Mouse (Mus musculus): ENCODE measurements around the gene Ola1. TPM values are rescaled to one million over a fixed set of nuclear protein-coding genes. Genes with fewer than 3 reads are reported as not detected.

The Ola1 gene
- polyA plus RNA-seq, 1 experiment from 2014 or later = 84.5 TPM

- 89% methylated on average over 1 of the region's 1 CpGs for WGBS
- Histone ChIP-seq H3K36me3 (no peaks in the 10 kb centered on the region), H3K27me3 (replicated peaks) (no peaks in the 10 kb centered on the region), H3K4me1 (no peaks in the 10 kb centered on the region; the same call in 1 of the 2 replicates), H3K9ac (no peak overlapping the region), H3K9me3 (no peaks in the 10 kb centered on the region), H3K4me2 (replicated peaks) (no peak overlapping the region), H3K27ac (no peak overlapping the region), H3K4me3 (no peak overlapping the region)
- ATAC-seq (ENCODE audit: low FRiP score, low read depth) = no peak
Measured at GRCm38 (mm10) chr2:73058344-73058743, 160.4 kb downstream of the Ola1 start.

- no peaks in the 10 kb centered on the region for H3K9me3 ChIP-seq
- H3K4me1 ChIP-seq = no peaks in the 10 kb centered on the region; the same call in 1 of the 2 replicates
- no peak overlapping the region for H3K27ac ChIP-seq
- WGBS = 95% methylated on average over 2 of the region's 2 CpGs
- no peak for ATAC-seq (ENCODE audit: low FRiP score, low read depth)
- H3K9ac ChIP-seq = no peak overlapping the region
- no peaks in the 10 kb centered on the region for H3K36me3 ChIP-seq
- H3K27me3 ChIP-seq (replicated peaks) = no peaks in the 10 kb centered on the region
- H3K4me3 ChIP-seq = no peak overlapping the region
- H3K4me2 ChIP-seq (replicated peaks) = no peak overlapping the region
Measured at GRCm38 (mm10) chr2:73057589-73057988, 161.1 kb downstream of the Ola1 start.

- Histone ChIP-seq H3K9me3 (no peaks in the 10 kb centered on the region), H3K27me3 (replicated peaks) (no peaks in the 10 kb centered on the region), H3K4me3 (no peak overlapping the region), H3K9ac (no peak overlapping the region), H3K4me1 (no peaks in the 10 kb centered on the region; the same call in 1 of the 2 replicates), H3K36me3 (no peaks in the 10 kb centered on the region), H3K27ac (no peak overlapping the region), H3K4me2 (replicated peaks) (no peak overlapping the region)
- ATAC-seq (ENCODE audit: low FRiP score, low read depth) = no peak
- WGBS = 88% methylated on average over 17 of the region's 17 CpGs
Measured at GRCm38 (mm10) chr2:73056090-73056956, 162.4 kb downstream of the Ola1 start.

GRCm38 (mm10) chr2:73053791-73054490 is 164.8 kb downstream of the Ola1 start:
- Histone ChIP-seq H3K27ac (no peak overlapping the region), H3K9ac (no peak overlapping the region), H3K9me3 (no peaks in the 10 kb centered on the region), H3K27me3 (replicated peaks) (no peaks in the 10 kb centered on the region), H3K4me3 (no peak overlapping the region), H3K4me2 (replicated peaks) (no peak overlapping the region), H3K4me1 (no peaks in the 10 kb centered on the region), H3K36me3 (no peaks in the 10 kb centered on the region)
- no peak for ATAC-seq (ENCODE audit: low FRiP score, low read depth)
- WGBS = 92% methylated on average over 9 of the region's 9 CpGs

GRCm38 (mm10) chr2:73050401-73050800 is 168.3 kb downstream of the Ola1 start:
- Histone ChIP-seq H3K9me3 (no peaks in the 10 kb centered on the region), H3K4me3 (no peak overlapping the region), H3K4me2 (replicated peaks) (no peak overlapping the region), H3K4me1 (no peaks in the 10 kb centered on the region), H3K36me3 (no peaks in the 10 kb centered on the region), H3K27me3 (replicated peaks) (no peaks in the 10 kb centered on the region), H3K27ac (no peak overlapping the region), H3K9ac (no peak overlapping the region)
- no peak for ATAC-seq (ENCODE audit: low FRiP score, low read depth)
- WGBS = 92% methylated on average over 8 of the region's 8 CpGs

GRCm38 (mm10) chr2:73049977-73050376 is 168.7 kb downstream of the Ola1 start:
- no peak overlapping the region for H3K4me2 ChIP-seq (replicated peaks)

GRCm38 (mm10) chr2:73049001-73049684 is 169.6 kb downstream of the Ola1 start:
- Histone ChIP-seq H3K36me3 (no peaks in the 10 kb centered on the region), H3K4me3 (no peak overlapping the region), H3K9ac (no peak overlapping the region), H3K4me2 (replicated peaks) (no peak overlapping the region), H3K4me1 (no peaks in the 10 kb centered on the region), H3K27me3 (replicated peaks) (no peaks in the 10 kb centered on the region), H3K27ac (no peak overlapping the region), H3K9me3 (no peaks in the 10 kb centered on the region)
- WGBS = 62% methylated on average over 6 of the region's 6 CpGs
- ATAC-seq (ENCODE audit: low FRiP score, low read depth) = no peak

More at GRCm38 (mm10) chr2:73049977-73050376, 168.7 kb downstream of the Ola1 start:
- Histone ChIP-seq H3K27me3 (replicated peaks) (no peaks in the 10 kb centered on the region), H3K9me3 (no peaks in the 10 kb centered on the region), H3K4me3 (no peak overlapping the region), H3K9ac (no peak overlapping the region), H3K4me1 (no peaks in the 10 kb centered on the region), H3K27ac (no peak overlapping the region), H3K36me3 (no peaks in the 10 kb centered on the region)
- WGBS = 86% methylated on average over 4 of the region's 4 CpGs
- no peak for ATAC-seq (ENCODE audit: low FRiP score, low read depth)

GRCm38 (mm10) chr2:73047061-73047741 is 171.5 kb downstream of the Ola1 start:
- WGBS = 84% methylated on average over 24 of the region's 24 CpGs
- ATAC-seq (ENCODE audit: low FRiP score, low read depth) = no peak
- Histone ChIP-seq H3K4me1 (no peaks in the 10 kb centered on the region), H3K27ac (no peak overlapping the region), H3K27me3 (replicated peaks) (no peaks in the 10 kb centered on the region), H3K4me3 (no peak overlapping the region), H3K9ac (no peak overlapping the region), H3K4me2 (replicated peaks) (no peak overlapping the region), H3K36me3 (no peaks in the 10 kb centered on the region), H3K9me3 (no peaks in the 10 kb centered on the region)

GRCm38 (mm10) chr2:73046576-73046975 is 172.1 kb downstream of the Ola1 start:
- Histone ChIP-seq H3K4me1 (no peaks in the 10 kb centered on the region), H3K4me3 (no peak overlapping the region), H3K9me3 (no peaks in the 10 kb centered on the region), H3K9ac (no peak overlapping the region), H3K36me3 (no peaks in the 10 kb centered on the region), H3K27me3 (replicated peaks) (no peaks in the 10 kb centered on the region), H3K4me2 (replicated peaks) (no peak overlapping the region), H3K27ac (no peak overlapping the region)
- WGBS = 78% methylated on average over 10 of the region's 10 CpGs
- ATAC-seq (ENCODE audit: low FRiP score, low read depth) = no peak

GRCm38 (mm10) chr2:73045505-73045904 is 173.2 kb downstream of the Ola1 start:
- ATAC-seq (ENCODE audit: low FRiP score, low read depth) = no peak
- WGBS = 79% methylated on average over 5 of the region's 5 CpGs
- Histone ChIP-seq H3K9ac (no peak overlapping the region), H3K9me3 (no peaks in the 10 kb centered on the region), H3K27ac (no peak overlapping the region), H3K27me3 (replicated peaks) (no peaks in the 10 kb centered on the region), H3K36me3 (no peaks in the 10 kb centered on the region), H3K4me2 (replicated peaks) (no peak overlapping the region), H3K4me1 (no peaks in the 10 kb centered on the region), H3K4me3 (no peak overlapping the region)
